ENCODE assay signal across 15 mouse cellular contexts in genomic region chr7:79818321-79818720, GRCm38 (mm10). TPM values are rescaled to one million over a fixed set of nuclear protein-coding genes. Genes with fewer than 3 reads are reported as not detected.
"Had no signal": no experiment of that assay in that cellular context is flagged by ENCODE, and none has a peak within 500 bp of the region (broad histone marks: within the 10 kb centered on the region; RNA-seq: fewer than 3 reads in every experiment).

No protein-coding gene starts in this region.

- H3K9me3 ChIP-seq: limb, embryonic 13.5 days; midbrain, embryonic 10.5 days had no signal

- H3K9ac ChIP-seq: limb, embryonic 13.5 days; liver, embryonic 14.5 days had no signal

- H3K4me3 ChIP-seq: layer of hippocampus, adult 2 months; limb, embryonic 13.5 days; midbrain, embryonic 10.5 days had no signal

- H3K27ac ChIP-seq: layer of hippocampus, adult 2 months; limb, embryonic 13.5 days; liver, embryonic 14.5 days; midbrain, embryonic 10.5 days; stomach, postnatal 0 days had no signal

- H3K36me3 ChIP-seq: midbrain, embryonic 10.5 days had no signal

- DNase-seq: kidney, adult 9 months; kidney, postnatal 10 days; kidney, postnatal 4 days; lung, postnatal 36 days; thymus, postnatal 4 days had no signal

- H3K4me2 ChIP-seq: limb, embryonic 13.5 days had no signal

RNA-seq across cellular contexts. Expression of gene Mesp1, which starts 24.7 kb away (rescaled TPM):
- total RNA-seq: left cerebral cortex, postnatal 36 days; megakaryocyte, adult 5-6 weeks had no signal
- polyA plus RNA-seq: limb, embryonic 13.5 days; liver, adult 2 months; lung, embryonic 16.5 days; neural tube, embryonic 14.5 days; stomach, postnatal 0 days had no signal
